Mouse (Mus musculus): ENCODE results near the gene Itm2c.

- TF ChIP-seq CTCF (IDR thresholded peaks at IDR 0.05; ENCODE audit: extremely low read depth, insufficient read depth, insufficient read length, insufficient replicate concordance) (no peak), POLR2A (IDR thresholded peaks at IDR 0.05; ENCODE audit: low read depth, low read length) (no peak)
Observed at GRCm38 (mm10) chr1:85853865-85854264, 40.2 kb upstream of the Itm2c start.

Data from spleen, adult 2 months (tissue).